Mouse (Mus musculus) ES-E14 (cell line): ENCODE measurements around the gene Kmt2a. TPM values are rescaled to one million over a fixed set of nuclear protein-coding genes. Genes with fewer than 3 reads are reported as not detected.

Source experiments
- DNase-seq: peaks from one replicate; pipeline ENCODE4 v3.0.0-alpha.2; 2013; ENCODE audit warnings: low read depth, low spot score
- H3K27ac ChIP-seq: 2 replicates; pipeline ENCODE4 v1.5.1; 2012; ENCODE audit warnings: low read depth, mild to moderate bottlenecking, low read length, moderate library complexity, mixed read lengths; ENCODE audit not compliant: poor library complexity, insufficient read depth, severe bottlenecking
- H3K36me3 ChIP-seq: 2 replicates; pipeline ENCODE4 v1.6.1; 2012; ENCODE audit warnings: mild to moderate bottlenecking, low read length, moderate library complexity, mixed read lengths; ENCODE audit not compliant: control insufficient read depth, poor library complexity, insufficient read depth, severe bottlenecking
- H3K4me1 ChIP-seq, 2 experiments: fragments of 150-350 bp in 1 of 2; sonication (generic) in 1 of 2; 2 replicates each; pipeline ENCODE4 v1.6.1; 2012; ENCODE audit warnings: low read length in 2 of 2, mild to moderate bottlenecking in 1 of 2, mixed read lengths in 1 of 2; ENCODE audit not compliant: control insufficient read depth in 2 of 2, insufficient read depth in 2 of 2, poor library complexity in 1 of 2
- H3K4me3 ChIP-seq, 2 experiments: fragments of 150-350 bp in 1 of 2; sonication (generic) in 1 of 2; 2 replicates each; pipeline ENCODE4 v1.5.1; 2012; ENCODE audit warnings: low read length in 2 of 2, low read depth in 1 of 2, mild to moderate bottlenecking in 1 of 2, mixed read lengths in 1 of 2; ENCODE audit not compliant: insufficient read depth in 1 of 2, poor library complexity in 1 of 2, severe bottlenecking in 1 of 2
- H3K9ac ChIP-seq: 2 replicates; pipeline ENCODE4 v1.6.1; 2012; ENCODE audit warnings: low read depth, mild to moderate bottlenecking, low read length, mixed read lengths; ENCODE audit not compliant: poor library complexity, insufficient read depth, severe bottlenecking
- H3K9me3 ChIP-seq: fragments of 150-350 bp; sonication (generic); 2 replicates; pipeline ENCODE4 v1.6.1; 2012; ENCODE audit warnings: low read depth, mild to moderate bottlenecking, low read length; ENCODE audit not compliant: control insufficient read depth, insufficient read depth
- CHD2 ChIP-seq: IDR thresholded peaks from 2 replicates; pipeline ENCODE4 v1.6.1; 2014; ENCODE audit warnings: mild to moderate bottlenecking, low read depth, low read length, inconsistent platforms
- HCFC1 ChIP-seq: IDR thresholded peaks from 2 replicates; pipeline ENCODE4 v1.6.1; 2012; ENCODE audit warnings: low read length, inconsistent platforms, borderline replicate concordance; ENCODE audit not compliant: insufficient read depth
- MAFK ChIP-seq: IDR thresholded peaks from 2 replicates; pipeline ENCODE4 v1.6.1; 2014; ENCODE audit warnings: mild to moderate bottlenecking, low read depth, low read length, inconsistent platforms; ENCODE audit not compliant: insufficient read depth
- ZC3H11A ChIP-seq: IDR thresholded peaks from 2 replicates; pipeline ENCODE4 v1.6.1; 2012; ENCODE audit warnings: low read depth, mild to moderate bottlenecking, inconsistent platforms, low read length, borderline replicate concordance
- ZNF384 ChIP-seq: IDR thresholded peaks from 2 replicates; pipeline ENCODE4 v1.6.1; 2012; ENCODE audit warnings: low read depth, low read length, inconsistent platforms
- in situ Hi-C, 2 experiments: fragments of 600-800 bp; cut with MboI; formaldehyde crosslinking; loops; one replicate each; pipeline ENCODE4 v1.15.1; 2025; ENCODE audit warnings: low sequenced_read_pairs in 2 of 2, inconsistent platforms in 1 of 2; ENCODE audit not compliant: unreplicated experiment in 2 of 2
- total RNA-seq: library from RNA; depleted of rRNA; stranded (reverse); fragments of 300-350 nt; gene quantifications from 2 replicates; pipeline ENCODE4 v1.2.3, GENCODE M21; 2012

The Kmt2a gene
- total RNA-seq, 1 experiment, result 23.6 TPM

- in situ Hi-C loops, result no loop called here
These were observed 60.9 kb downstream of the Kmt2a start for GRCm38 (mm10) chr9:44819920-44820827.

GRCm38 (mm10) chr9:44817522-44817921 lies 63.6 kb downstream of the Kmt2a start:
- DNase-seq, result no peak
- no peaks in the 10 kb centered on the region for H3K4me1 ChIP-seq
- H3K4me3 ChIP-seq, result no peak overlapping the region
- no peaks in the 10 kb centered on the region for H3K9me3 ChIP-seq
- no peak overlapping the region for H3K9ac ChIP-seq
- peaks cover 81% of the 10 kb centered on the region for H3K36me3 ChIP-seq
- H3K27ac ChIP-seq, result no peak overlapping the region
- no peak for TF ChIP-seq HCFC1
- in situ Hi-C loops, result no loop called here

More at GRCm38 (mm10) chr9:44819920-44820827, 60.9 kb downstream of the Kmt2a start:
- Histone ChIP-seq H3K4me3 (no peak overlapping the region), H3K9ac (no peak overlapping the region), H3K4me1 (no peaks in the 10 kb centered on the region), H3K27ac (no peak overlapping the region), H3K9me3 (no peaks in the 10 kb centered on the region), H3K36me3 (peaks cover 76% of the 10 kb centered on the region)
- TF ChIP-seq CHD2 (no peak), MAFK (no peak), ZC3H11A (no peak), ZNF384 (no peak), HCFC1 (no peak)
- DNase-seq, result no peak

- Histone ChIP-seq H3K4me1 (no peaks in the 10 kb centered on the region), H3K9ac (no peak overlapping the region), H3K9me3 (no peaks in the 10 kb centered on the region), H3K4me3 (no peak overlapping the region), H3K27ac (no peak overlapping the region), H3K36me3 (peaks cover 67% of the 10 kb centered on the region)
- no peak for DNase-seq
- in situ Hi-C loops, result no loop called here
- no peak for TF ChIP-seq CHD2
- TF ChIP-seq MAFK, result no peak
- no peak for TF ChIP-seq ZNF384
- TF ChIP-seq ZC3H11A, result no peak
These were observed 66.9 kb downstream of the Kmt2a start for GRCm38 (mm10) chr9:44814179-44814578.

- Histone ChIP-seq H3K9me3 (no peaks in the 10 kb centered on the region), H3K4me1 (no peaks in the 10 kb centered on the region), H3K27ac (no peak overlapping the region), H3K4me3 (no peak overlapping the region), H3K36me3 (peaks cover 64% of the 10 kb centered on the region), H3K9ac (no peak overlapping the region)
- in situ Hi-C loops, result no loop called here
- TF ChIP-seq HCFC1 (no peak), ZC3H11A (no peak), CHD2 (no peak), ZNF384 (no peak)
- DNase-seq, result no peak
These were observed 70.8 kb downstream of the Kmt2a start for GRCm38 (mm10) chr9:44810316-44810715.

DNA sequence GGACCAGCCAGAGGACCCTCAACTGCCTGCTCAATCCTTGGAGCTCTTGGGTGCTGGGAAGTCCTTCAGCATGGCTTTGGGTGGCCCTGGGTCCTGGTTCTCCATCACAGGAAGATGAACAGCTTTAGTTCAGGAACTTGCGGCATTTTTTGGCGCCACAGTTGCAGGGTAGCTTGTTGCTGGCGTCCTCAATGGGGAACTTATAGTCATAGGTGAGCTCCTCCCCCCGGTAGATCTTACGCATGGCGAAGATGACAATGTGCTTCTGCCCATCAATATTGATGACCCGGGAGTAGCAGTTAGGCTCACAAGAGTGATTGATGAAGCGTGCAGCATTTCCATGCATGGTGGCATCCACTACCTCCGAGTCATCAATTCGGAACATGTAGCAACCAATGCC lies 73.3 kb downstream of the Kmt2a start:
- no peaks in the 10 kb centered on the region; a peak in 1 of 4 replicates for H3K4me1 ChIP-seq
- peaks cover 49% of the 10 kb centered on the region for H3K36me3 ChIP-seq
- no peaks in the 10 kb centered on the region for H3K9me3 ChIP-seq
- in situ Hi-C loops, result no loop called here
- no peak for DNase-seq
- no peak overlapping the region for H3K27ac ChIP-seq
- TF ChIP-seq ZC3H11A (no peak), CHD2 (no peak), ZNF384 (no peak), MAFK (no peak), HCFC1 (no peak)
- no peak overlapping the region for H3K9ac ChIP-seq
- H3K4me3 ChIP-seq, result no peak overlapping the region
